Mouse (Mus musculus): ENCODE results near the gene Sfrp5. TPM values are rescaled to one million over a fixed set of nuclear protein-coding genes. Genes with fewer than 3 reads are reported as not detected.

Sfrp5 gene
- polyA plus RNA-seq, 1 experiment from 2014 or later = 0.81 TPM

- Histone ChIP-seq H3K9ac (ENCODE audit: low read length) (no peak overlapping the region), H3K27me3 (replicated peaks; ENCODE audit: control insufficient read depth, insufficient read depth, low read length) (no peaks in the 10 kb centered on the region), H3K4me1 (ENCODE audit: control insufficient read depth, insufficient read depth, low read length) (no peaks in the 10 kb centered on the region), H3K4me3 (ENCODE audit: low read depth, low read length) (no peak overlapping the region), H3K4me2 (ENCODE audit: low read length) (no peak overlapping the region), H3K9me3 (replicated peaks; ENCODE audit: control insufficient read depth, low read length) (no peaks in the 10 kb centered on the region), H3K36me3 (ENCODE audit: control insufficient read depth, insufficient read depth, low read length) (no peaks in the 10 kb centered on the region), H3K27ac (ENCODE audit: low read depth, low read length) (no peak overlapping the region)
- ATAC-seq = no peak
- DNase-seq (ENCODE audit: low spot score) = no peak
- WGBS = 89% methylated on average over 13 of the region's 13 CpGs
Observed at GRCm38 (mm10) chr19:42230986-42231385, 28.9 kb upstream of the Sfrp5 start.

- DNase-seq (ENCODE audit: low spot score) = no peak
- Histone ChIP-seq H3K9me3 (replicated peaks; ENCODE audit: control insufficient read depth, low read length) (no peaks in the 10 kb centered on the region), H3K36me3 (ENCODE audit: control insufficient read depth, insufficient read depth, low read length) (no peaks in the 10 kb centered on the region), H3K4me1 (ENCODE audit: control insufficient read depth, insufficient read depth, low read length) (no peaks in the 10 kb centered on the region), H3K27me3 (replicated peaks; ENCODE audit: control insufficient read depth, insufficient read depth, low read length) (no peaks in the 10 kb centered on the region), H3K4me3 (ENCODE audit: low read depth, low read length) (no peak overlapping the region), H3K9ac (ENCODE audit: low read length) (no peak overlapping the region), H3K27ac (ENCODE audit: low read depth, low read length) (no peak overlapping the region), H3K4me2 (ENCODE audit: low read length) (no peak overlapping the region)
- WGBS = 74% methylated on average over 5 of the region's 5 CpGs
- no peak for ATAC-seq
Observed at GRCm38 (mm10) chr19:42230288-42230568, 28.2 kb upstream of the Sfrp5 start.

- WGBS = 81% methylated on average over 17 of the region's 17 CpGs
- no peaks in the 10 kb centered on the region for H3K9me3 ChIP-seq (replicated peaks; ENCODE audit: control insufficient read depth, low read length)
- no peak overlapping the region for H3K9ac ChIP-seq (ENCODE audit: low read length)
- no peak for ATAC-seq
- H3K36me3 ChIP-seq (ENCODE audit: control insufficient read depth, insufficient read depth, low read length) = no peaks in the 10 kb centered on the region
- no peaks in the 10 kb centered on the region for H3K4me1 ChIP-seq (ENCODE audit: control insufficient read depth, insufficient read depth, low read length)
- H3K4me3 ChIP-seq (ENCODE audit: low read depth, low read length) = no peak overlapping the region
- H3K27me3 ChIP-seq (replicated peaks; ENCODE audit: control insufficient read depth, insufficient read depth, low read length) = no peaks in the 10 kb centered on the region
- DNase-seq (ENCODE audit: low spot score) = no peak
- no peak overlapping the region for H3K4me2 ChIP-seq (ENCODE audit: low read length)
- no peak overlapping the region for H3K27ac ChIP-seq (ENCODE audit: low read depth, low read length)
Observed at GRCm38 (mm10) chr19:42229499-42230287, 27.6 kb upstream of the Sfrp5 start.

GRCm38 (mm10) chr19:42226451-42226850, 24.4 kb upstream of the Sfrp5 start:
- Histone ChIP-seq H3K9me3 (replicated peaks; ENCODE audit: control insufficient read depth, low read length) (no peaks in the 10 kb centered on the region), H3K27me3 (replicated peaks; ENCODE audit: control insufficient read depth, insufficient read depth, low read length) (no peaks in the 10 kb centered on the region), H3K9ac (ENCODE audit: low read length) (no peak overlapping the region), H3K4me2 (ENCODE audit: low read length) (no peak overlapping the region), H3K4me1 (ENCODE audit: control insufficient read depth, insufficient read depth, low read length) (no peaks in the 10 kb centered on the region), H3K36me3 (ENCODE audit: control insufficient read depth, insufficient read depth, low read length) (no peaks in the 10 kb centered on the region), H3K4me3 (ENCODE audit: low read depth, low read length) (no peak overlapping the region), H3K27ac (ENCODE audit: low read depth, low read length) (peak overlapping the region; percentile 6; the same call in 1 of the 2 replicates)
- ATAC-seq (no peak), DNase-seq (ENCODE audit: low spot score) (no peak)
- 91% methylated on average over 10 of the region's 10 CpGs for WGBS

- Histone ChIP-seq H3K27me3 (replicated peaks; ENCODE audit: control insufficient read depth, insufficient read depth, low read length) (no peaks in the 10 kb centered on the region), H3K9ac (ENCODE audit: low read length) (no peak overlapping the region), H3K9me3 (replicated peaks; ENCODE audit: control insufficient read depth, low read length) (no peaks in the 10 kb centered on the region), H3K4me2 (ENCODE audit: low read length) (no peak overlapping the region), H3K4me3 (ENCODE audit: low read depth, low read length) (no peak overlapping the region), H3K4me1 (ENCODE audit: control insufficient read depth, insufficient read depth, low read length) (no peaks in the 10 kb centered on the region), H3K27ac (ENCODE audit: low read depth, low read length) (no peak overlapping the region), H3K36me3 (ENCODE audit: control insufficient read depth, insufficient read depth, low read length) (no peaks in the 10 kb centered on the region)
- 13% methylated on average over 2 of the region's 2 CpGs for WGBS
- DNase-seq (ENCODE audit: low spot score) (peak; percentile 70), ATAC-seq (peak; percentile 40; the same call in 1 of the 2 replicates)
Observed at GRCm38 (mm10) chr19:42217374-42217763, 15.3 kb upstream of the Sfrp5 start.

GRCm38 (mm10) chr19:42216699-42217373, 14.8 kb upstream of the Sfrp5 start:
- ATAC-seq (no peak), DNase-seq (ENCODE audit: low spot score) (no peak)
- H3K36me3 ChIP-seq (ENCODE audit: control insufficient read depth, insufficient read depth, low read length) = no peaks in the 10 kb centered on the region
- H3K4me2 ChIP-seq (ENCODE audit: low read length) = no peak overlapping the region
- H3K4me1 ChIP-seq (ENCODE audit: control insufficient read depth, insufficient read depth, low read length) = no peaks in the 10 kb centered on the region
- H3K9ac ChIP-seq (ENCODE audit: low read length) = no peak overlapping the region
- no peak overlapping the region for H3K4me3 ChIP-seq (ENCODE audit: low read depth, low read length)
- H3K27ac ChIP-seq (ENCODE audit: low read depth, low read length) = no peak overlapping the region
- H3K27me3 ChIP-seq (replicated peaks; ENCODE audit: control insufficient read depth, insufficient read depth, low read length) = no peaks in the 10 kb centered on the region
- no peaks in the 10 kb centered on the region for H3K9me3 ChIP-seq (replicated peaks; ENCODE audit: control insufficient read depth, low read length)
- WGBS = 75% methylated on average over 7 of the region's 7 CpGs

- no peak overlapping the region for H3K9ac ChIP-seq (ENCODE audit: low read length)
- no peak overlapping the region for H3K4me2 ChIP-seq (ENCODE audit: low read length)
- no peak for DNase-seq (ENCODE audit: low spot score)
- no peaks in the 10 kb centered on the region for H3K9me3 ChIP-seq (replicated peaks; ENCODE audit: control insufficient read depth, low read length)
- H3K27me3 ChIP-seq (replicated peaks; ENCODE audit: control insufficient read depth, insufficient read depth, low read length) = no peaks in the 10 kb centered on the region
- WGBS = 90% methylated on average over 2 of the region's 2 CpGs
- no peak for ATAC-seq
- H3K27ac ChIP-seq (ENCODE audit: low read depth, low read length) = no peak overlapping the region
- H3K4me1 ChIP-seq (ENCODE audit: control insufficient read depth, insufficient read depth, low read length) = no peaks in the 10 kb centered on the region
- no peaks in the 10 kb centered on the region for H3K36me3 ChIP-seq (ENCODE audit: control insufficient read depth, insufficient read depth, low read length)
- no peak overlapping the region for H3K4me3 ChIP-seq (ENCODE audit: low read depth, low read length)
Observed at GRCm38 (mm10) chr19:42214601-42215000, 12.5 kb upstream of the Sfrp5 start.

- H3K27me3 ChIP-seq (replicated peaks; ENCODE audit: control insufficient read depth, insufficient read depth, low read length) = no peaks in the 10 kb centered on the region
- no peaks in the 10 kb centered on the region for H3K36me3 ChIP-seq (ENCODE audit: control insufficient read depth, insufficient read depth, low read length)
- WGBS = 71% methylated on average over 8 of the region's 8 CpGs
- DNase-seq (ENCODE audit: low spot score) (no peak), ATAC-seq (no peak)
- no peaks in the 10 kb centered on the region for H3K9me3 ChIP-seq (replicated peaks; ENCODE audit: control insufficient read depth, low read length)
- no peak overlapping the region for H3K4me3 ChIP-seq (ENCODE audit: low read depth, low read length)
- no peak overlapping the region for H3K27ac ChIP-seq (ENCODE audit: low read depth, low read length)
- H3K9ac ChIP-seq (ENCODE audit: low read length) = no peak overlapping the region
- no peak overlapping the region for H3K4me2 ChIP-seq (ENCODE audit: low read length)
- no peaks in the 10 kb centered on the region for H3K4me1 ChIP-seq (ENCODE audit: control insufficient read depth, insufficient read depth, low read length)
Observed at GRCm38 (mm10) chr19:42211936-42212335, 9.9 kb upstream of the Sfrp5 start.

- H3K9me3 ChIP-seq (replicated peaks; ENCODE audit: control insufficient read depth, low read length) = no peaks in the 10 kb centered on the region
- no peaks in the 10 kb centered on the region for H3K27me3 ChIP-seq (replicated peaks; ENCODE audit: control insufficient read depth, insufficient read depth, low read length)
- no peak overlapping the region for H3K27ac ChIP-seq (ENCODE audit: low read depth, low read length)
- ATAC-seq = no peak
- no peak for DNase-seq (ENCODE audit: low spot score)
- H3K4me1 ChIP-seq (ENCODE audit: control insufficient read depth, insufficient read depth, low read length) = no peaks in the 10 kb centered on the region
- H3K4me3 ChIP-seq (ENCODE audit: low read depth, low read length) = no peak overlapping the region
- no peaks in the 10 kb centered on the region for H3K36me3 ChIP-seq (ENCODE audit: control insufficient read depth, insufficient read depth, low read length)
- 63% methylated on average over 6 of the region's 6 CpGs for whole genome bisulfite sequencing
- H3K9ac ChIP-seq (ENCODE audit: low read length) = no peak overlapping the region
- H3K4me2 ChIP-seq (ENCODE audit: low read length) = no peak overlapping the region
Observed at GRCm38 (mm10) chr19:42209976-42210375, 7.9 kb upstream of the Sfrp5 start.
